Mouse (Mus musculus) layer of hippocampus, postnatal 14 days (tissue): ENCODE results near the gene Naalad2. TPM values are rescaled to one million over a fixed set of nuclear protein-coding genes. Genes with fewer than 3 reads are reported as not detected.

Source experiments
- total RNA-seq, 2 experiments: library from RNA; stranded (reverse); gene quantifications; 2 replicates each; pipeline ENCODE4 v1.2.3; 2021

Naalad2 gene
- total RNA-seq, 2 experiments from 2014 or later: 0.79 to 1.4 TPM

Other genes with a start within 250 kb of the Naalad2 start
- gene Chordc1, start 110.9 kb downstream of the Naalad2 start, total RNA-seq: 10 to 100 TPM; 84.8 to 88.9 TPM
- not detected for gene Ubtfl1, start 1.4 kb upstream of the Naalad2 start, total RNA-seq
- not detected for gene Mbd3l2, start 27.7 kb upstream of the Naalad2 start, total RNA-seq
- 1 to 10 TPM; 3.5 to 3.8 TPM for gene Zfp558, start 75.3 kb upstream of the Naalad2 start, total RNA-seq
- not detected for gene Mbd3l1, start 75.4 kb upstream of the Naalad2 start, total RNA-seq